Mouse (Mus musculus) MEL (cell line): ENCODE results near the gene Eef2kmt.

Source experiments
- GATA1 ChIP-seq: IDR thresholded peaks from 2 replicates; pipeline ENCODE4 v1.6.1; 2011; ENCODE audit warnings: low read depth, low read length, improper control_type of control experiment
- MAX ChIP-seq: IDR thresholded peaks from 2 replicates; pipeline ENCODE4 v1.6.1; 2011; ENCODE audit warnings: low read length, improper control_type of control experiment
- MYB ChIP-seq: IDR thresholded peaks from 2 replicates; pipeline ENCODE4 v1.6.1; 2011; ENCODE audit warnings: mild to moderate bottlenecking, low read depth, low read length, improper control_type of control experiment
- MYC ChIP-seq: IDR thresholded peaks from 2 replicates; pipeline ENCODE4 v1.6.1; 2011; ENCODE audit warnings: low read depth, mild to moderate bottlenecking, low read length, improper control_type of control experiment, moderate library complexity
- TAL1 ChIP-seq: IDR thresholded peaks from 2 replicates; pipeline ENCODE4 v1.6.1; 2012; ENCODE audit warnings: mild to moderate bottlenecking, inconsistent platforms, low read length, moderate library complexity, mixed read lengths

GRCm38 (mm10) chr16:5203200-5203599 is 52.6 kb downstream of the Eef2kmt start:
- TF ChIP-seq MAX = no peak; the same call in 1 of the 2 replicates
- TF ChIP-seq MYB = no peak
- no peak for TF ChIP-seq TAL1
- no peak for TF ChIP-seq MYC
- TF ChIP-seq GATA1 = no peak
